Mouse (Mus musculus) right cerebral cortex, adult 2 months (tissue): Measurements from ENCODE around the gene Cldn12.

Experiments used
- DNase-seq, 2 experiments: peaks; one replicate each; pipeline ENCODE4 v3.0.0; 2021 to 2022; ENCODE audit warnings: low spot score in 2 of 2

The Cldn12 gene

GRCm38 (mm10) chr5:5494269-5495005 lies 20.3 kb downstream of the Cldn12 start:
- DNase-seq: peak in 1 of 2 experiments; percentile 50

- no peak for DNase-seq
These were observed 22.6 kb downstream of the Cldn12 start for GRCm38 (mm10) chr5:5492163-5492562.

- DNase-seq: no peak
These were observed 28.7 kb downstream of the Cldn12 start for GRCm38 (mm10) chr5:5486071-5486470.

GRCm38 (mm10) chr5:5483254-5483858 lies 31.4 kb downstream of the Cldn12 start:
- DNase-seq: no peak

GRCm38 (mm10) chr5:5481662-5482061 lies 33.1 kb downstream of the Cldn12 start:
- peak; percentile 12 to 21 for DNase-seq

- DNase-seq: no peak
These were observed 35.7 kb downstream of the Cldn12 start, which contains the start of gene 1700015F17Rik for GRCm38 (mm10) chr5:5479043-5479442. 1700015F17Rik (minus strand) TSS chr5:5479143.

- DNase-seq: no peak
These were observed 38.6 kb downstream of the Cldn12 start for GRCm38 (mm10) chr5:5476133-5476532.

- DNase-seq: no peak
These were observed 49.5 kb downstream of the Cldn12 start for GRCm38 (mm10) chr5:5465256-5465655.
